Mouse (Mus musculus): ENCODE measurements at regions not wholly inside any gene's neighbourhood (a gene's known extent, or its start where the extent isn't known, plus 50 kb on each side); places are given as distances from the start of the nearest gene placed in this dataset.

- ATAC-seq (ENCODE audit: low FRiP score), result 0 out of 2 replicates have a peak, but pooled peaks have one; percentile 70
- H3K36me3 ChIP-seq (replicated peaks), result no peaks in the 10 kb centered on the region
These were observed 615.9 kb upstream of the Ccng1 start for GRCm38 (mm10) chr11:41370995-41371394.

GRCm38 (mm10) chr11:41341107-41341506 lies 586.0 kb upstream of the Ccng1 start:
- H3K4me3 ChIP-seq (replicated peaks), result no peak overlapping the region
- 78% methylated on average over 2 of the region's 2 CpGs for WGBS
- ATAC-seq (ENCODE audit: low FRiP score), result no peak

More at GRCm38 (mm10) chr11:41370995-41371394, 615.9 kb upstream of the Ccng1 start:
- H3K4me2 ChIP-seq, result no peak overlapping the region
- H3K4me1 ChIP-seq, result no peaks in the 10 kb centered on the region
- H3K27me3 ChIP-seq, result no peaks in the 10 kb centered on the region
- no peaks in the 10 kb centered on the region for H3K9me3 ChIP-seq
- H3K4me3 ChIP-seq (replicated peaks), result no peak overlapping the region
- no peak overlapping the region for H3K27ac ChIP-seq
- no peak overlapping the region for H3K9ac ChIP-seq

GRCm38 (mm10) chr11:41340383-41340782 lies 585.3 kb upstream of the Ccng1 start:
- no peaks in the 10 kb centered on the region for H3K4me1 ChIP-seq
- H3K27me3 ChIP-seq, result no peaks in the 10 kb centered on the region
- H3K27ac ChIP-seq, result no peak overlapping the region
- no peak overlapping the region for H3K9ac ChIP-seq
- H3K4me3 ChIP-seq (replicated peaks), result no peak overlapping the region
- no peak for ATAC-seq (ENCODE audit: low FRiP score)
- H3K9me3 ChIP-seq, result no peaks in the 10 kb centered on the region
- no peak overlapping the region for H3K4me2 ChIP-seq
- H3K36me3 ChIP-seq (replicated peaks), result no peaks in the 10 kb centered on the region

More at GRCm38 (mm10) chr11:41341107-41341506, 586.0 kb upstream of the Ccng1 start:
- Histone ChIP-seq H3K36me3 (replicated peaks) (no peaks in the 10 kb centered on the region), H3K4me2 (no peak overlapping the region), H3K27ac (no peak overlapping the region), H3K9ac (no peak overlapping the region), H3K4me1 (no peaks in the 10 kb centered on the region), H3K27me3 (no peaks in the 10 kb centered on the region), H3K9me3 (no peaks in the 10 kb centered on the region)

- H3K27me3 ChIP-seq, result no peaks in the 10 kb centered on the region
- no peaks in the 10 kb centered on the region for H3K36me3 ChIP-seq (replicated peaks)
- H3K9me3 ChIP-seq, result no peaks in the 10 kb centered on the region
- H3K4me1 ChIP-seq, result no peaks in the 10 kb centered on the region
- 64% methylated on average over 3 of the region's 3 CpGs for WGBS
- no peak for ATAC-seq (ENCODE audit: low FRiP score)
- no peak overlapping the region for H3K9ac ChIP-seq
- H3K27ac ChIP-seq, result no peak overlapping the region
- no peak overlapping the region for H3K4me3 ChIP-seq (replicated peaks)
- no peak overlapping the region for H3K4me2 ChIP-seq
These were observed 582.0 kb upstream of the Ccng1 start for GRCm38 (mm10) chr11:41337134-41337533.

GRCm38 (mm10) chr11:41333689-41334088 lies 578.6 kb upstream of the Ccng1 start:
- Histone ChIP-seq H3K4me1 (no peaks in the 10 kb centered on the region), H3K27ac (no peak overlapping the region), H3K36me3 (replicated peaks) (no peaks in the 10 kb centered on the region), H3K27me3 (no peaks in the 10 kb centered on the region), H3K9me3 (no peaks in the 10 kb centered on the region), H3K4me3 (replicated peaks) (no peak overlapping the region), H3K4me2 (no peak overlapping the region), H3K9ac (no peak overlapping the region)
- 85% methylated on average over 2 of the region's 2 CpGs for WGBS
- no peak for ATAC-seq (ENCODE audit: low FRiP score)
